8 mouse cellular contexts compared by ENCODE assay signal in the genomic region with DNA sequence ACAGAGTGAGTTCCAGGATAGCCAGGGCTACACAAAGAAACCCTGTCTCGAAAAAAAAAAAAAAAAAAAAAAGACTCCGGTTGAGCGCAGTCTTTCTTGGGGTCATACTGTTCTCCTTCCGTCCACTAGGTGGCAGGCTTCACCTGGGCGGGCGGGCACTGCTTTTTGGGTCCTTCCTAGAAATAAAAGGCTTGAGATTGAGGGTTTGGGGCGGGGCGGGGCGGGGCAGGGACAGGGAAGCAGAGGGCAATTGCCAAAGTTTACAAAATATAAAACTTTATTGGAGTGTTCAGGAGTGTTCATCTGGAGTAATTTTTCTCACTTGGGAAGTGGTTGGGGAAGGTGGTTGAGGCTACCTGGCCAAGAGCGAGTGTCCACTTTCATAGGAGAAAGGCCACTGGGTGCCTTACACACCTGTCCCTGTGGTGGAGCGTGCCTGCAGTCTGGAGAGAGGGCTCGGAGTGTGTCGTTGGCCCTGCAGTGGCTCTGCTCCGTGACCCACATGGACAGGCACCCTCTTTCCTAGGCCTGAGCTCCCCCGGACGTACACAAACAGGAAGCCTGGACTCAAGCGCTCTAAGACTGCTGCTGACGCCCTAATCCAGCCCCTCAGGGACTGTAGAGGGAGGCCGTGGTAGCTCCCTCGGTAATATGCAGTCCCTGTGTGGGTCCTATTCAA. TPM values are rescaled to one million over a fixed set of nuclear protein-coding genes. Genes with fewer than 3 reads are reported as not detected.
A peak's percentile ranks its signal among the peaks of the same experiment; 100 is the strongest.
DNase-seq lines count a peak whose midpoint lies in the region; ATAC-seq lines count a peak whose summit lies in the region.

Gene Tmem82, minus strand, starts transcription at position 69 of the 679 bp plus-strand sequence.

- no peaks in the 10 kb centered on the region for H3K36me3 ChIP-seq in heart, embryonic 15.5 days
- H3K36me3 ChIP-seq in megakaryocyte, embryonic 14.5 days (replicated peaks; ENCODE audit: low read length): no peaks in the 10 kb centered on the region
- H3K36me3 ChIP-seq in splenic B cell, adult 2 months (ENCODE audit: control insufficient read depth, insufficient read depth, low read length, poor library complexity, severe bottlenecking): no peaks in the 10 kb centered on the region

- H3K4me1 ChIP-seq in heart, embryonic 15.5 days (replicated peaks): peaks cover 27% of the 10 kb centered on the region
- peaks cover 42% of the 10 kb centered on the region for H3K4me1 ChIP-seq in megakaryocyte, embryonic 14.5 days

- peak within 1 kb of the TSS; percentile 41 for H3K4me3 ChIP-seq in heart, embryonic 15.5 days
- H3K4me3 ChIP-seq in megakaryocyte, embryonic 14.5 days (replicated peaks): peak within 1 kb of the TSS; percentile 89

- DNase-seq in gastrocnemius, adult 18-20 months (ENCODE audit: low spot score): peak; percentile 67
- DNase-seq in gastrocnemius, postnatal 25 days: no peak
- peak; percentile 51 for DNase-seq in T-cell, adult 2 months (ENCODE audit: low spot score)
- DNase-seq in embryo, embryonic 9.5 days (ENCODE audit: extremely low spot score): peak; percentile 61
- peak; percentile 70 to 75 for DNase-seq in kidney, postnatal 25 days
- peak; percentile 81 for DNase-seq in splenic B cell, adult 2 months (ENCODE audit: low read depth, low spot score)

- H3K9me3 ChIP-seq in heart, embryonic 15.5 days (replicated peaks): no peaks in the 10 kb centered on the region
- H3K9me3 ChIP-seq in megakaryocyte, embryonic 14.5 days: no peaks in the 10 kb centered on the region

- H3K27ac ChIP-seq in heart, embryonic 15.5 days: no peak within 1 kb of the TSS

- no peak for ATAC-seq in heart, embryonic 15.5 days (replicated peaks; ENCODE audit: insufficient number of reproducible peaks, insufficient read depth, low FRiP score, low read depth)

- H3K27me3 ChIP-seq in heart, embryonic 15.5 days: no peaks in the 10 kb centered on the region
- peaks cover 70% of the 10 kb centered on the region for H3K27me3 ChIP-seq in megakaryocyte, embryonic 14.5 days (replicated peaks)
- H3K27me3 ChIP-seq in splenic B cell, adult 2 months (ENCODE audit: control insufficient read depth, insufficient read depth, low read length, poor library complexity, severe bottlenecking): no peaks in the 10 kb centered on the region

- peak within 1 kb of the TSS; percentile 46 for H3K9ac ChIP-seq in heart, embryonic 15.5 days

- H3K4me2 ChIP-seq in heart, embryonic 15.5 days: peak within 1 kb of the TSS; percentile 80

- 25% methylated on average over 20 of the region's 20 CpGs for WGBS in heart, embryonic 15.5 days

RNA-seq across cellular contexts. Expression of gene Tmem82, which starts in this region (rescaled TPM):
- total RNA-seq in gastrocnemius, adult 18-20 months (2021): under 1 TPM; 0.55 to 0.62 TPM
- 1 to 10 TPM; 1.2 to 2.3 TPM for total RNA-seq in gastrocnemius, postnatal 25 days (2021)
- polyA plus RNA-seq in heart, embryonic 15.5 days (2015; fragmentation: Nextera tagmentation; extraction: Ambion mirVana): 1.0 and 1.2 TPM in 2 replicates
- 1.1 TPM in 1 of 2 replicates, not detected in the other for polyA plus RNA-seq in megakaryocyte, embryonic 14.5 days (2012; ENCODE audit: insufficient read depth, low replicate concordance)

Comparison
In these comparisons a context has a peak if more than half of its experiments do, and no peak if none do; other contexts are left out.
1. Peak in DNase-seq in gastrocnemius, adult 18-20 months; RNA of the gene not detected or under 1 TPM.